Mouse (Mus musculus) lung, adult 2 months (tissue): ENCODE data around the gene Rsrc1. TPM values are rescaled to one million over a fixed set of nuclear protein-coding genes. Genes with fewer than 3 reads are reported as not detected.
"Not testable (repeated sequence)": the region's sequence is repeated elsewhere in the genome, so short reads cannot be mapped to it uniquely, and the experiment has no call there.

Experiments used
- DNase-seq: peaks from one replicate; pipeline ENCODE4 v3.0.0; 2022
- H3K4me1 ChIP-seq: fragments of 200-500 bp; 2 replicates; pipeline ENCODE4 v1.6.1; 2011; ENCODE audit warnings: low read length; ENCODE audit not compliant: control insufficient read depth, insufficient read depth
- H3K4me3 ChIP-seq: fragments of 200-500 bp; replicated peaks from 2 replicates; pipeline ENCODE3; 2011; ENCODE audit warnings: low read depth, mild to moderate bottlenecking, control low read depth, low read length; ENCODE audit errors: extremely low read depth
- CTCF ChIP-seq: fragments of 200-500 bp; IDR thresholded peaks from 2 replicates; pipeline ENCODE4 v1.5.1; 2011; ENCODE audit warnings: mild to moderate bottlenecking, low read length, control low read depth; ENCODE audit not compliant: insufficient read depth
- POLR2A ChIP-seq: fragments of 200-500 bp; IDR thresholded peaks from 2 replicates; pipeline ENCODE4 v1.6.1; 2011; ENCODE audit warnings: low read depth, mild to moderate bottlenecking, control low read depth, low read length, borderline replicate concordance; ENCODE audit errors: extremely low read depth
- WGBS: fragments of 180-500 bp; shearing (Covaris S2); methylation state at CpG from one replicate; pipeline ENCODE4 v1.1.7; 2018; 5-methylcytosine and 5-hydroxymethylcytosine counted together
- polyA plus RNA-seq: library from polyadenylated mRNA; depleted of rRNA; stranded (reverse); fragments of >200 nt; gene quantifications from 2 replicates; pipeline ENCODE4 v1.2.3, GENCODE M21; 2012

The Rsrc1 gene
- polyA plus RNA-seq, 1 experiment: 4.1 TPM

GRCm38 (mm10) chr3:66982181-66982911 lies 1.2 kb downstream of the Rsrc1 start:
- DNase-seq: peak; percentile 46
- 3% methylated on average over 29 of the region's 29 CpGs for WGBS
- Histone ChIP-seq H3K4me3 (no peak overlapping the region), H3K4me1 (peaks cover 5% of the 10 kb centered on the region)
- TF ChIP-seq POLR2A (no peak), CTCF (no peak)

GRCm38 (mm10) chr3:66983481-66983880 lies 2.3 kb downstream of the Rsrc1 start:
- no peak for TF ChIP-seq CTCF
- TF ChIP-seq POLR2A: no peak
- 16% methylated on average over 3 of the region's 3 CpGs for WGBS
- H3K4me1 ChIP-seq: peaks cover 5% of the 10 kb centered on the region
- DNase-seq: no peak
- H3K4me3 ChIP-seq: no peak overlapping the region

GRCm38 (mm10) chr3:66985539-66986286 lies 4.5 kb downstream of the Rsrc1 start:
- H3K4me1 ChIP-seq: peaks cover 5% of the 10 kb centered on the region
- DNase-seq: peak; percentile 66
- TF ChIP-seq POLR2A: peak; percentile 49; the same call in 1 of the 2 replicates
- no peak for TF ChIP-seq CTCF
- peak overlapping the region; percentile 73 for H3K4me3 ChIP-seq
- WGBS: under 1% methylated on average over 60 of the region's 60 CpGs

GRCm38 (mm10) chr3:66986287-66986560 lies 5.0 kb downstream of the Rsrc1 start:
- peak overlapping the region; percentile 73 for H3K4me3 ChIP-seq
- no peak for DNase-seq
- H3K4me1 ChIP-seq: peaks cover 3% of the 10 kb centered on the region; the same call in 1 of the 2 replicates
- TF ChIP-seq POLR2A (no peak), CTCF (no peak)
- 12% methylated on average over 1 of the region's 1 CpGs for WGBS

- TF ChIP-seq CTCF (no peak), POLR2A (no peak)
- no peak overlapping the region for H3K4me3 ChIP-seq
- no peak for DNase-seq
- no peaks in the 10 kb centered on the region for H3K4me1 ChIP-seq
- WGBS: 95% methylated on average over 1 of the region's 1 CpGs
Observed at GRCm38 (mm10) chr3:66996820-66997219, 15.6 kb downstream of the Rsrc1 start.

- DNase-seq: no peak
- 95% methylated on average over 6 of the region's 6 CpGs for WGBS
- TF ChIP-seq CTCF (no peak), POLR2A (no peak)
Observed at GRCm38 (mm10) chr3:67036387-67037062, 55.3 kb downstream of the Rsrc1 start.

GRCm38 (mm10) chr3:67059755-67060154 lies 78.6 kb downstream of the Rsrc1 start:
- WGBS: 97% methylated on average over 2 of the region's 2 CpGs
- no peaks in the 10 kb centered on the region for H3K4me1 ChIP-seq
- TF ChIP-seq POLR2A (no peak), CTCF (no peak)
- no peak for DNase-seq
- no peak overlapping the region for H3K4me3 ChIP-seq

More at GRCm38 (mm10) chr3:67036387-67037062, 55.3 kb downstream of the Rsrc1 start:
- Histone ChIP-seq H3K4me1 (no peaks in the 10 kb centered on the region), H3K4me3 (no peak overlapping the region)

GRCm38 (mm10) chr3:67070575-67071488 lies 89.6 kb downstream of the Rsrc1 start:
- 79% methylated on average over 11 of the region's 11 CpGs for WGBS
- DNase-seq: no peak
- TF ChIP-seq POLR2A (no peak), CTCF (no peak)
- no peaks in the 10 kb centered on the region for H3K4me1 ChIP-seq
- H3K4me3 ChIP-seq: no peak overlapping the region

GRCm38 (mm10) chr3:67073653-67074052 lies 92.5 kb downstream of the Rsrc1 start:
- not testable (repeated sequence) for H3K4me3 ChIP-seq, H3K4me1 ChIP-seq, DNase-seq

GRCm38 (mm10) chr3:67075484-67075883 lies 94.3 kb downstream of the Rsrc1 start:
- TF ChIP-seq CTCF (no peak), POLR2A (no peak)
- DNase-seq: no peak
- H3K4me1 ChIP-seq: no peaks in the 10 kb centered on the region
- no peak overlapping the region for H3K4me3 ChIP-seq
- WGBS: 88% methylated on average over 2 of the region's 2 CpGs
